Mouse (Mus musculus): ENCODE results near the gene Mb21d2.

Mb21d2 gene

DNA sequence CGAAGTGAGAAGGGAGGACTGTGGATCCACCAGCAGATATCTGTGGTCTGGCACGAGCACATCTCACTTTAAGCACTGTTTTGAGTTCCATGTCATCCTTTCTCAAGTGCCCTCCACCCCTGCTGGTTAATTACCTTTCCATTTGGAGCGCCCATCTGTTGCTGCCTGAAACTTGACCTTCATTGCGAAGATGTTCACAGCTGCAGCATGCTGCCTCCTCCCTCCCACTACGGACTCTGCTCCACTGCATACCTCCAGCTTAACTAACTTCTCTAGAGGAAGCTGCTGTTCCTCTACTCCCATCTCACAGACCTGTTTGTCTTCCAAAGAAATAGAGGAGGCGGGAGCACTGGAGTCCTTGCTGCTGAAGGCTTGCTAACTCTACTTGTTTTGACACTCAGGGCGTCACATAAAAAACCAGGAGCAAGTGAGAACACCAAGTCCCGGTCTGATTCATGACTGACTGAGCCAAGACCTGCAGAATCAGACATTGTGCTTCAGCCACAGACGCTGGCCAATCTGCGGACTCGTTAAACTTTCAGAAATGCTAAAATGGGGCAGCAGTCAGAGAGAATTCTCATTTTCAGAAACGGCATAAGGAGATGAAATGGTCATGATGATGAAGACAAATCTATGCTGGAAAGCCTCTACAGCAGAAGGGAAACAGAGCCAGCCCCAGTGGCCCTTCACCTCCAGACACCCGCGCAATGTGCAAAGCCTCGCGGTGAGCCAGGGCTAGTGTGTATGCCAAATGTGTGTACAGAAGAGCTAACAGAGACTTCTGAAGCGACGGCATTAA is 71.1 kb downstream of the Mb21d2 start:
- DNase-seq = no peak

DNA sequence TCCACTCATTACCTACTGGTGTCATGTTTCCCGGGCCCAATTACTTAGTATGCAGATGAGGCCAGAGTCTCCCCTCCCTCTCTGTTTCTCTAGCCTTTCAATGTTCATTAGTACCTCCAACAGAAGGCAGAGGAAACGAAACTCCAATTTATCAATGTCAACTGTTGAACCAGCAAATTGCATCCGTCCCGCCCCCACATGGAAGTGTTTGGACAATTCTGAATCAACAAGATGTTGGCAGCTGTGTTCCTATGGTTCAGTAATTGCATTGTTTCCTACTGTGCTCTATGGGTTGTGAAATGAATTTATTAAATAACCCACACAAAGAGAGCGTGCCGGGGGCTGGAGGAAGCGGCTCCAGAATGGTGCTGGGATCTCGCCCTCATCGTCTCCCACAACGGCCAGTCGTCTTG is 78.1 kb downstream of the Mb21d2 start:
- DNase-seq = no peak

DNA sequence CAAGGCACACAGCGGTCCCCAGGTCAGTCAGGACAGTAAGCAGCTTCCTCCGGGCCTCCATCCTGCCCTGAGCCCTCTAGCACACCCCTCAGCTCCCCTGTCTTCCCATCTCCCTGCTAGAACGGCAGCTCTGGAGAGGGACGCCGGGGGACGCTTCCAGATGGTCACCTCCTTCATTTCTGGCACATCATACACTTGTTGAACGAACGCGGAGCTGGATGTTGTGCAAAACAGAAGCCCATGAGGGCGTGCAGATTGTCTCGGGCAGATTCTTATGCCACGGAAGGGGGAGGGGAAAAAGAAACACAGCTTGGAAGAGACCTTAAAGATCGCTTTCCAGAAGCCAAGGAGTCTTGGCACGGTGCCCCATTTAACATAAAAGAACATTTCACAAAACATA is 78.6 kb downstream of the Mb21d2 start:
- no peak for DNase-seq

DNA sequence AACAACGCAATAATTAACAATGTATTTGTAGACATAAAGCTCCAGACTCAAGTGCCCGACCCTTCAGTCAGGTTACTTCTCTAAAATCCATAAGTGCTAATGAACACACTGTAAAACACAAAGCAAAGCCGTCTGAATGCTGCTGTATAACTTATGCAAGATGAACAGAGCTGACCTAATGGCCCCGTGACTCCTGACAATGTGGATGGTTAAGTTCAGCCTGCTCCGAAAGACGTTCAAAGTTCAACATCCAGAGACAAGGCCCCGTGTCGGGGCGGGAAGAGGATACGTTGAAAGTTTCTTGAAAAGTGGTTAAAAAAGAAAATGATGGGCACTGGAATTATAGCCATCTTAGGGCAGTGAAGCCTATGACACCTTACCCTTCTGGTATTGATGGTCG is 83.3 kb downstream of the Mb21d2 start:
- DNase-seq = no peak

DNA sequence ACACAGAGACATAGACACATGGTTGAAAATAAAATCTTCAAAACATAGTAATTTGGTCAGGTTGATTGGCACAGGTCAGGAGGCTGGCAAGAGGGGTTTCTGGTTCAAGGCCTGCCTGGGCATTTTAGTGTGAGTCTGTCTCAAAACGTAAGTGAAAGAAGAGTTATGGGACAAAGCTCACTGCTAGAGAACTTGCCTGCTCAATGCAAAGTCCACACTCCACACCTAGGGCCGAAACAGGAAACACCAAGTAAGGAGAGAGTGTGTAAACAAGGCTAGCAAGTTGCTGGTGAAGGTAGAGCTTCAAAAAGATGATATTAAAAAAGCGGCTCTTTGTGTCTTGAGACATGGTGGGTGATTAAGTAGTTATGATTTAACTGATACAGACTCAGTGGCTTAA is 84.1 kb downstream of the Mb21d2 start:
- no peak for DNase-seq

DNA sequence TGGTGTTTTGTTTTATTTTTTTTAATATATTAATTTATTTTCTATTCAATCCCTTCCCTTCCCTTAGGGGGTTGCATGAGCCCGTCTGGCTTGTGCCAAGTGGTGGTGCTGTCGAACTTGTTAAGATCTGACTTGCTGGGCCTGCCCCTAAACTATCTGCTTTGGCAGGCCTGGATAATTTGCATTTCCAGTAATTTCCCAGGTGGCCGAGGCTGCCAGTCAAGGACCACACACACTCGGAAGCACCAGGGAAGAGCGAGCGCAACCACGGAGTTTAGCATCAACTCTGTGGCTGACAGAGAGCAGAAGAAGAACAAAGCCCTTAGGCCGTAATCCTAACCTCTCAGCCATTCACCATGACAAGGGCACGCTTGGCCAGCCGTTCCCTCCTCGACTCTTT is 88.4 kb downstream of the Mb21d2 start:
- no peak for DNase-seq

DNA sequence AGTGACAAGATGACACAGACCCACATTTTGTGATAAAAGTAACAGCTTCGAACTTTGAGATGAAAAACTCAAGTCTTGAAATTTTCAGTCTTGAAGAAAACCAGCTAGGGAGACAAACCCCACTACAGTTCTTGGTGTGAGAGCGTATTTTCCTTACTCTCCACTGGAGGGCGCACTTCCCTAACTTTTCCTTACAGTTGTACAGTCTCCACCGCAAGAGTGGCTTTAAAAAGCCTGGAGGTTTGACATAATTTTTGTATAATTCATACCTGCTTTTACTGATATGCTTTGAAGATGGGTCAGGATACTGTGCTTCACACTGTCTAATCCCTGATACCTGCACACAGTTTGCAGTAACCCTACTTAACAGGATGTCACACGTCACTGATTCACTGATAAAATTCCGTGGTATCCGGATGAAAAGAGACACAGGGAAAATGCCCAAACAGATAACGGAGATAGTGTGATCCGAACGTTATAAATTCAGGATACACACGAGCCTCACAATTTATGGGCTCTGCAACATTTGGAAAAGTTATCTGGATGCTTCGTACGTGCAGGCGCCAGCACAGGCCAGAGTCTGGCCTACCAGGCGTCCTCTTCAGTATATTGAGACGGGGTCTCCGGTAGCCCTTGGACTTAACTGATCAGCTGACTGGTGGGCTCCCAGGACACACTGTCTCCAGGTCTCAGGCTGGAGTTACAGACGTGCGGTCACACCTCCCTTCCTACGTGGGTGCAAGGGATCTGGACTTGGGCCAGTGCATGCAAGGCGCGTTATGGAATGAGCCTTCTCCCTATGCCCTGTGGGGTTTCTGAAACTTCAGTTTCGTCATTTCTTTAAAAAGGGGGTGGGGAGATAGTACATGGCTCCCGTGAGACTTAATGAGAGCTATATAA is 89.1 kb downstream of the Mb21d2 start:
- peak; percentile 31 to 39 for DNase-seq

DNA sequence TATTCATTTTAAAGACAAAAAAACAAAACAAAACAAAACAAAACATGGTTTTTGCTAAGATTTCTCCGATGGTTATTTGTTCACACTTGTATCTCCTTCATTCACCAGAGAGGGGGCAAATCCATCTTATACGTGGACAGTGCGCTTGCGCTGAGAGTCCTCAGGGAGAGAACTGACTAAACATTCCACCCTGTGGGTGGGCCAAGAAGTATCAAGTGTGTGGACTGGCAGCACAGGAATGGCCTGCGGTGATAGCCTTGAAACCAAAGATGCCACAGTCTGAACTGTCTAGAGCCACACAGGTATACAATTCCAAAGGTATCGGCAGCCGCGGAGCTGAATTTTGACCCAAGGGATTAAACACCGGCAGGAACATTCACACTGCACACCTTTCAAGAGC is 89.9 kb downstream of the Mb21d2 start:
- no peak for DNase-seq

DNA sequence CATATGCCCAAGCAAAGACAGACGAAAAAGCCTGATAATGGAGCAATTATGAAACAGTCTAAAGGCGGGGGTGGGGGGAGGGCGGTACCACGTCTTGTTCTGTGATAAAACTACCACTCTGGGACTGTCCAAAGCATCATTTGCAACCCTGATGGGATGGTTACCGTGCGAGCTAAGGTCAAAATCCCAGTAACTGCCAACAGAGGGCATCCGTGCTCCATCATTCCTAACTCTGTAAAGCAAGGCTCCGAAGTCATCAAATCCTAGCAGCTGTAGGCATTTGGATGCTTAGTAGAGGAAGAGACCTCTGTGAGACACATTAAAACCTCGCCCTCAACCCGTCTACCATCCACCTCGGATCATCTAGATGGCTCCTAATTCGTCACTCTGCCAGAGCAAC is 91.5 kb downstream of the Mb21d2 start:
- DNase-seq = peak in 1 of 2 experiments; percentile 3

DNA sequence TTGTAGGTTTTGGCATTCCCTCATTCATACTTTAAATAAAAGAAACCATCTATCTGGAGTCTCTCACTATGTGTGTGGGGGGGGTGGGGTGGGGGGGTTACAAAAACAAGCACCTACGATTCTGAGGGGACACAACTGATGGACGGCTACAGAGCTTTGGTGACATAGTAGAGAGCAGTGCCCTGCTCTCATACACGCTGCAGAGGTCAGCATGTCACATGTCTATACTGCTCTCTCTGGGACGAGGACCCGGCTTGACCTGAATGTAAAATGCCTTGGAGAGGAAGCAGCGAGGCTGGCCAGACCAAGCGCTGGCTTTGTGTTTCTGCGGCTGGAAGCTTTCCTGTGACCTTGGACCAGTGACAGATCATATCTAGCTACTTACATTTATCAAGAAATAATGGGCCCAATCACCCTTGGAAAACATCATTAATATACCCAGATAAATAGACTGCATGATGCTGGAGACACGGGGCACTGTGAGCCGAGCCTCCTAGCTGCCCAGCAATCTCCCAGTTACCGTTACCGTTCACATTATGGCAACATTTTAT is 97.3 kb downstream of the Mb21d2 start:
- no peak for DNase-seq

DNA sequence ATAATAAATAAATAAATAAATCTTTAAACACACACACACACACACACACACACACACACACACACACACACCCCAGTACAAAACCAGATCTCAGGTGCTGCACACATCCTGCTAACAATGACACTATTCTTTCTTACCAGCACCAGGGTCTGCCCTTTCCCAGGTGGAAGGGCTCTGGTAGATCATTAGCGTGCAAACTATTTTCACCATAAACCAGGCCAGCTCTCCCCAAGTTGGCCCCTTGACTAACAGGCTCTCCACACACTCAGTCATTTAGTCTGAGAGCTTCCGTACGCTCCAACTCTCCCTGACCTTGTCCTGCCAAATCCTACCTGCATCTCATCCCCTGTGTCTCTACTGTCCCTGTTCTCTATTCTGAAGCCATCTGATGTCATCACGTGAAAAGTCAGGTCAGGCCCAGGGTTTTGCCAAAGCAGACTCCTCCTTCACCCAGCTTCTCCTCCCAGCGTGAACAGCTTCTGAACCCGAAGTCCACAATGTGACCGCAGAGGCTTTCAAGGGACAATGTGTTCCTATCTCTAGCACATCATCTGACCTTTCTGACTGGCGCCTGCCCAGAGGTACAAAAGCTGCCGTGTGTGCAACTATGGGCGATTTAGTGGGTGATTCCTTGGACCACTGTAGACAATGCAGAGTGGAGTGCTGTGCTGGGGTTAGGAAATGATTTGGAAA is 100.1 kb downstream of the Mb21d2 start:
- DNase-seq = no peak

DNA sequence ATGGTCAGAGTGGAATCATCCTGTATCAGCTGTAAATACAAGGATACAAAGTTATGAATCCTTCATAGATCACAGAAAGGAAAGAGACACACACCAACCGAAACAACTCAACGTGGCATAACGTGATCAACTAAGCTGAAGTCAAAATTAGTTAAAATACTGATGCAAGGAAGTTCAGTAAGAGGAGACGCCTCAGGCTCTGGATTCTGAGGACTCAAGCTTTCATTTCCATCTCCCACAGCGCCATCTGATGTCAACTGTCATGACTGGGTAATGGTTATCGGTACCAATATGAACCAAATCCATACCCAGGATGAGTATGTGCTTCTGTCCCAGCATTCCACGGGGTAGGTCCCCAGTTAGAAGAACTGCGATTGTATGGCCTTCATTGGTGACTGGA is 104.7 kb downstream of the Mb21d2 start:
- DNase-seq = no peak

DNA sequence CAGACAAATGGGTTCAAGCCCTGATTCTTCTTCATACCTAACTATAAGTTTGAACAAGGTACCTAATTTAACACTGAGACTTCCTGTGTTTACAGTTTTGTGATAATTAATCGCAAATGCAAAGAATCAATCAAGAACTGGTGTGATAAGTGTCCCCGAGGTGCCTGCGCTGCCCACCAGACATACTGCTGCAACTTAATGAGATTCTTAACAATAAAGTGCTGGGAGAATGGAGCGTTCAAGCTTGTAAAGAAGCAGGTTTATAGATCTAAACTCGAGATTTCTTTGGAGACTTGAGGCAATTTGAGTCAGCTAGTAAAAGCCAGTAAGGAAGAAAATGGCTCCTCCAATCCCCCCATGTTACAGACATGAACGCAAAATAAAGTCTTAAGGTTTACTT is 107.7 kb downstream of the Mb21d2 start:
- DNase-seq = no peak

DNA sequence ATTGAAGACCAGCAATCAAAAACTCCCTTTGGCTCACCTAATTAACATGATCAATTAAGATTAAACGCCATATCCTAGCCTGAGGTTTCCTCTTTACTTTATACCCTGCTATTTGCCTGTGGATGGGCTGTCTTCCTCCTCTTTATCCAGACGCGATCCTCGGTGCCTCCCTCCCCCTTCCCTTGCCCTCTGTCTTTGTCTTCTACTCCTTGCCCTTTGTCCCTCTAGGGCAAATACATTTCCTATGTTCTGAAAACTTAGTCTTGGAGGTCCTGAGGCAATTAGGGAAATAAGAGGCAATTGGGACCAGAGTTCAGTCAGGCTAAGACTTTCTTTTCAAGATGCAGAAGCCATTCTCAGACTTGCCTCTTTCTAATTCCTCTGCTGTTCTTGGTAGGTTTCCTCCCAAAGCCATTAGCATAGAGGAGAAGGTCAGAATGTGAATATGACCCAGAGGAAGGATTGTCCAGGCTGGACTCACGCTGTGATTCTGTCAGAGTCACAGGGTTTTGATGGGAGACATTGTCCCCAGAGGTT is 110.7 kb downstream of the Mb21d2 start:
- no peak for DNase-seq

DNA sequence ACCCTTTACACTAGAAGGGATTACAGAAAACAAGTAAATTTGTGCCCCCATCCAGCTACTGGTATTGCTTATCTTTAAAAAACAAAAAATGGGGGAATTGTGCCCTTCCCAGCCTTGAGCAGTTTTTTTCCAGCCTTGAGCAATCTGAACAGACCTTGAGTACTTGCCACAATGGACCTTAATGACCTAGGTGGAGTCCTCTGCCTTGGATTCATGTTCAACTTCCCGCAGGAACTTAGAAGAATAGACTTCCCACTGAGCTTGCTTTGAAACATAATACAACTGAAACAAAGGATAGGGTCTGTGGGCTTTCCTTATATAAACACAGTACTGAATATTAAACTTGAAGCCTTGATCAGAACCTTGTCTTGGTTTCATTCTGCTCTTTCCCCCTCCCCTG is 116.2 kb downstream of the Mb21d2 start:
- DNase-seq = no peak

DNA sequence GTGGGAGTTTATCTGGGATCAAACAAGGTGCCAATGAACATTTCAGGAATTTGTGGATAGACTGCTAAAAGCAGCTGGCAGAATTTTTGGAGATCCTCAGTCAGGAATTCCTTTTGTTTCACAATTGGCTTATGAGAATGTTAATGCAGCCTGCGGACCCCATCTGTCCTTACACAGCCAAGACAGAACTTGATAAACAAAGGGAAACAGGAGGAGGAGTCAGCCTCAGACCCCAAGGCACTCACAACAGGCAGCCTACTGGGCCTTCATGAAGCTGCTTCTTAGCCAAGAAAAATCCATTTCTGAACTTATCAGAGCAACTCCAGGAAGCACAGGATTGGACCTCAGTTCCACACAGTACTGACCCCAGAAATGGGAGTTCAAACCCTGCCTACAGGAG is 120.4 kb downstream of the Mb21d2 start:
- no peak for DNase-seq

DNA sequence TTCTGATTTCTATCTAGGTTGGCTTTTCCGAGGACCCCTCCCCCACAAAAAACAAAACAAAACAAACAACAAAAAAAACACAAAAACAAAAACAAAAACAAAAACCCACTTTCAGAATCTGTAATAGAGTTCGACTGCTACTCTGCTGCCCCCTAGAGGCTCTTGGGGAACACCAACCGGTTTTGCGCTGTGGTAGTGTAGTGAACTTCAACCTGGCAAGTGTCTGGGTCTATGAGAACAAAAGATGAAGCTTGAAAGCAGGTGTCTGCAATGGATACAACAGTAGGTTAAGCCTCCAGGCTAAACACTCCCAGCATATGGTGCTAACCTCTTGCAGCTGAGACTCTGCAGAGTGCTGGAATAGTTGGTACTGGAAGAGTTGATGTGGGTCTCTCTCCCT is 136.4 kb downstream of the Mb21d2 start:
- no peak for DNase-seq
